Mouse (Mus musculus) midbrain, postnatal 0 days (tissue): ENCODE measurements around the gene Nat8. TPM values are rescaled to one million over a fixed set of nuclear protein-coding genes. Genes with fewer than 3 reads are reported as not detected.
"Not testable (repeated sequence)": the region's sequence is repeated elsewhere in the genome, so short reads cannot be mapped to it uniquely, and the experiment has no call there.

Source experiments
- ATAC-seq: fragments of 200-750 bp; cut with Nextera tagmentation; 2 replicates; pipeline ENCODE4 v1.8.0; 2017; ENCODE audit warnings: moderate number of reproducible peaks, mild to moderate bottlenecking, moderate TSS enrichment, moderate library complexity; ENCODE audit not compliant: low FRiP score
- DNase-seq: peaks from one replicate; pipeline ENCODE4 v3.0.0-alpha.2; 2015; ENCODE audit warnings: low spot score
- H3K27ac ChIP-seq: fragments of 300-500 bp; sonication (generic); 2 replicates; pipeline ENCODE4 v1.5.1; 2014; ENCODE audit warnings: low read depth, mild to moderate bottlenecking, low read length, mixed read lengths
- H3K27me3 ChIP-seq: fragments of 300-500 bp; sonication (generic); 2 replicates; pipeline ENCODE4 v1.6.1; 2014; ENCODE audit warnings: low read length, control low read depth, mixed read lengths; ENCODE audit not compliant: insufficient read depth
- H3K36me3 ChIP-seq: fragments of 300-500 bp; sonication (generic); 2 replicates; pipeline ENCODE4 v1.6.1; 2014; ENCODE audit warnings: low read length, control low read depth, mixed read lengths; ENCODE audit not compliant: insufficient read depth
- H3K4me1 ChIP-seq: fragments of 300-500 bp; sonication (generic); 2 replicates; pipeline ENCODE4 v1.6.1; 2014; ENCODE audit warnings: mild to moderate bottlenecking, control low read depth, antibody characterized with exemption, low read length, mixed read lengths; ENCODE audit not compliant: insufficient read depth
- H3K4me2 ChIP-seq: fragments of 300-500 bp; sonication (generic); 2 replicates; pipeline ENCODE4 v1.6.1; 2014; ENCODE audit warnings: low read depth, mild to moderate bottlenecking, low read length, mixed read lengths; ENCODE audit not compliant: poor library complexity, severe bottlenecking
- H3K4me3 ChIP-seq: fragments of 300-500 bp; sonication (generic); 2 replicates; pipeline ENCODE4 v1.5.1; 2014; ENCODE audit warnings: low read depth, mild to moderate bottlenecking, low read length, moderate library complexity
- H3K9ac ChIP-seq: fragments of 300-500 bp; sonication (generic); replicated peaks from 2 replicates; pipeline ENCODE4 v1.6.1; 2014; ENCODE audit warnings: mild to moderate bottlenecking, low read length, moderate library complexity, mixed read lengths; ENCODE audit not compliant: poor library complexity, severe bottlenecking
- H3K9me3 ChIP-seq: fragments of 300-500 bp; sonication (generic); 2 replicates; pipeline ENCODE4 v1.6.1; 2016; ENCODE audit warnings: low read length, control low read depth
- CTCF ChIP-seq: IDR thresholded peaks from 2 replicates; pipeline ENCODE4 v1.5.1; 2016; ENCODE audit warnings: antibody characterized with exemption, mild to moderate bottlenecking
- WGBS: fragments of 180-500 bp; shearing (Covaris S2); extraction: QIAGEN DNeasy Blood & Tissue Kit; methylation state at CpG from one replicate; pipeline ENCODE4 v1.1.7; 2014; 5-methylcytosine and 5-hydroxymethylcytosine counted together
- microRNA-seq: library from miRNA; unstranded; fragments of <30 nt; microRNA quantifications from one replicate; pipeline ENCODE4, GENCODE M21; 2016; ENCODE audit warnings: borderline number of aligned reads
- polyA plus RNA-seq: library from polyadenylated mRNA; unstranded; fragments of >200 nt; fragmentation: Nextera tagmentation; extraction: Ambion mirVana; gene quantifications from 2 replicates; pipeline ENCODE4 v1.2.1, GENCODE M21; 2015
- total RNA-seq: library from RNA; depleted of rRNA; stranded (reverse); fragments of >200 nt; gene quantifications from 2 replicates; pipeline ENCODE4 v1.2.3, GENCODE M21; 2014; rRNA removed

The Nat8 gene
- total and polyA plus RNA-seq, 2 experiments from 2014 or later: 0.49 to 0.91 TPM

GRCm38 (mm10) chr6:85813339-85813738 is 18.5 kb downstream of the Nat8 start:
- H3K9ac ChIP-seq: no peak overlapping the region
- H3K9me3 ChIP-seq: no peaks in the 10 kb centered on the region
- no peaks in the 10 kb centered on the region for H3K27me3 ChIP-seq
- no peak overlapping the region for H3K4me2 ChIP-seq
- no peak overlapping the region for H3K4me3 ChIP-seq
- WGBS: 83% methylated on average over 2 of the region's 2 CpGs
- TF ChIP-seq CTCF: no peak
- no peak for ATAC-seq
- no peak overlapping the region for H3K27ac ChIP-seq
- no peak for DNase-seq
- no peaks in the 10 kb centered on the region for H3K36me3 ChIP-seq
- no peaks in the 10 kb centered on the region for H3K4me1 ChIP-seq

- H3K4me1 ChIP-seq, H3K9me3 ChIP-seq, H3K27me3 ChIP-seq, H3K4me2 ChIP-seq, DNase-seq, H3K27ac ChIP-seq, H3K4me3 ChIP-seq, H3K9ac ChIP-seq, H3K36me3 ChIP-seq, ATAC-seq: not testable (repeated sequence)
- WGBS: 76% methylated on average over 2 of the region's 3 CpGs
These were observed 20.8 kb downstream of the Nat8 start for GRCm38 (mm10) chr6:85810942-85811537.

GRCm38 (mm10) chr6:85810514-85810913 is 21.4 kb downstream of the Nat8 start:
- not testable (repeated sequence) for H3K4me2 ChIP-seq, H3K27me3 ChIP-seq, H3K27ac ChIP-seq, DNase-seq, H3K9ac ChIP-seq, H3K36me3 ChIP-seq, H3K4me3 ChIP-seq, H3K9me3 ChIP-seq, H3K4me1 ChIP-seq, ATAC-seq
- WGBS: 100% methylated on average over 2 of the region's 3 CpGs

- not testable (repeated sequence) for H3K4me1 ChIP-seq, H3K9me3 ChIP-seq, DNase-seq, H3K36me3 ChIP-seq, H3K4me3 ChIP-seq, ATAC-seq, H3K4me2 ChIP-seq, H3K9ac ChIP-seq, H3K27me3 ChIP-seq, H3K27ac ChIP-seq
- 79% methylated on average over 2 of the region's 3 CpGs for WGBS
These were observed 22.1 kb downstream of the Nat8 start for GRCm38 (mm10) chr6:85809784-85810183.

- H3K9me3 ChIP-seq, H3K4me3 ChIP-seq, H3K27ac ChIP-seq, H3K36me3 ChIP-seq, H3K9ac ChIP-seq, DNase-seq, ATAC-seq, H3K4me1 ChIP-seq, H3K27me3 ChIP-seq, H3K4me2 ChIP-seq: not testable (repeated sequence)
- WGBS: 80% methylated on average over 5 of the region's 5 CpGs
These were observed 28.7 kb downstream of the Nat8 start for GRCm38 (mm10) chr6:85803180-85803579.

Small RNA genes within 50 kb of the gene (microRNA-seq; reads per million reads assigned to microRNA genes)
- gene Mir6375: not detected

Other genes with a start within 250 kb of the Nat8 start
- gene Alms1, start 244.6 kb downstream of the Nat8 start, total RNA-seq: 15.3 and 19.8 TPM in 2 replicates
- gene Alms1, start 244.6 kb downstream of the Nat8 start, polyA plus RNA-seq: 1.9 and 2.5 TPM in 2 replicates
- gene Nat8f7, start 118.9 kb downstream of the Nat8 start, total RNA-seq: 0.93 TPM in 1 of 2 replicates, not detected in the other
- gene Nat8f7, start 118.9 kb downstream of the Nat8 start, polyA plus RNA-seq: 0.17 and 0.21 TPM in 2 replicates
- 0.16 and 0.19 TPM in 2 replicates for gene Nat8f3, start 66.3 kb downstream of the Nat8 start, total RNA-seq
- gene Nat8f3, start 66.3 kb downstream of the Nat8 start, polyA plus RNA-seq: 0.21 and 0.38 TPM in 2 replicates
- gene Nat8f6, start 11.1 kb downstream of the Nat8 start, total RNA-seq: 1.1 TPM in 1 of 2 replicates, not detected in the other
- not detected in 2 replicates for gene Nat8f6, start 11.1 kb downstream of the Nat8 start, polyA plus RNA-seq
- 0.49 TPM in 1 of 2 replicates, not detected in the other for gene Nat8f5, start 11.1 kb downstream of the Nat8 start, total RNA-seq
- 0.52 and 0.73 TPM in 2 replicates for gene Nat8f5, start 11.1 kb downstream of the Nat8 start, polyA plus RNA-seq
- gene Nat8f2, start 37.1 kb upstream of the Nat8 start, total RNA-seq: not detected in 2 replicates
- gene Nat8f2, start 37.1 kb upstream of the Nat8 start, polyA plus RNA-seq: 0.06 TPM in 1 of 2 replicates, not detected in the other
- 4.9 and 6.2 TPM in 2 replicates for gene Nat8f4, start 72.8 kb upstream of the Nat8 start, total RNA-seq
- gene Nat8f4, start 72.8 kb upstream of the Nat8 start, polyA plus RNA-seq: 5.6 and 6.4 TPM in 2 replicates
- 43.7 and 44.3 TPM in 2 replicates for gene Tprkb, start 79.8 kb upstream of the Nat8 start, total RNA-seq
- 51.7 and 61.5 TPM in 2 replicates for gene Tprkb, start 79.8 kb upstream of the Nat8 start, polyA plus RNA-seq
- 9.3 and 11.2 TPM in 2 replicates for gene Nat8f1, start 83.6 kb upstream of the Nat8 start, total RNA-seq
- gene Nat8f1, start 83.6 kb upstream of the Nat8 start, polyA plus RNA-seq: 19.8 and 19.9 TPM in 2 replicates
- gene Dusp11, start 129.6 kb upstream of the Nat8 start, total RNA-seq: 82.8 and 90.2 TPM in 2 replicates
- gene Dusp11, start 129.6 kb upstream of the Nat8 start, polyA plus RNA-seq: 26.0 and 36.0 TPM in 2 replicates
- not detected in 2 replicates for gene Figla, start 184.1 kb upstream of the Nat8 start, total RNA-seq
- not detected in 2 replicates for gene Figla, start 184.1 kb upstream of the Nat8 start, polyA plus RNA-seq
- 159 and 196 TPM in 2 replicates for gene Add2, start 196.6 kb upstream of the Nat8 start, total RNA-seq
- gene Add2, start 196.6 kb upstream of the Nat8 start, polyA plus RNA-seq: 118 and 124 TPM in 2 replicates